21 mouse cellular contexts compared by ENCODE assay signal in genomic region chr2:80506051-80506802, GRCm38 (mm10). TPM values are rescaled to one million over a fixed set of nuclear protein-coding genes. Genes with fewer than 3 reads are reported as not detected.
DNase-seq lines count a peak whose midpoint lies in the region; ATAC-seq and TF ChIP-seq lines count a peak whose summit lies in the region.
"Had no signal": no experiment of that assay in that cellular context is flagged by ENCODE, and none has a peak within 500 bp of the region (broad histone marks: within the 10 kb centered on the region; RNA-seq: fewer than 3 reads in every experiment).

No protein-coding gene starts in this region.

- no peak for TF ChIP-seq CTCF in heart, adult 2 months (IDR thresholded peaks at IDR 0.05)

- no peak for DNase-seq in heart, adult 2 months
- no peak for DNase-seq in heart, postnatal 14 days
- peak; percentile 57 for DNase-seq in brain, adult 2 months (ENCODE audit: low read depth, low spot score)
- DNase-seq in fibroblast of lung, adult 2 months (ENCODE audit: low read depth), result peak; percentile 9
- DNase-seq: adrenal gland, adult 8-10 months; adrenal gland, postnatal 36 days; cerebellum, adult 11 months; cerebellum, adult 8-10 months; cerebellum, postnatal 14 days; forebrain, postnatal 0 days; gastrocnemius, postnatal 36 days; heart, adult 11 months; kidney, adult 8-10 months had no signal

- TF ChIP-seq POLR2A in heart, adult 2 months (IDR thresholded peaks at IDR 0.05; ENCODE audit: insufficient read depth, low read depth, low read length), result no peak

- intact Hi-C loops in heart, adult 2 months (cut with DNase I), result loop anchor here (5.0 kb wide), 1 partner anchor 159 kb away; no protein-coding TSS in a partner anchor
- intact Hi-C loops in heart, postnatal 14 days (cut with DNase I), result no loop called here

- no peak overlapping the region for H3K4me2 ChIP-seq in heart, embryonic 12.5 days
- H3K4me2 ChIP-seq in heart, embryonic 16.5 days (ENCODE audit: low read depth, low read length), result no peak overlapping the region
- H3K4me2 ChIP-seq: embryonic facial prominence, embryonic 12.5 days; forebrain, embryonic 12.5 days; hindbrain, embryonic 15.5 days had no signal

- H3K27ac ChIP-seq in heart, embryonic 12.5 days (ENCODE audit: poor library complexity, severe bottlenecking), result peak overlapping the region; percentile 83
- no peak overlapping the region for H3K27ac ChIP-seq in heart, adult 2 months
- H3K27ac ChIP-seq in heart, embryonic 16.5 days (ENCODE audit: low read length), result peak overlapping the region; percentile 66
- H3K27ac ChIP-seq: embryonic facial prominence, embryonic 12.5 days; forebrain, embryonic 12.5 days; hindbrain, embryonic 15.5 days had no signal

- peaks cover 19% of the 10 kb centered on the region for H3K4me1 ChIP-seq in heart, embryonic 12.5 days (replicated peaks)
- no peaks in the 10 kb centered on the region for H3K4me1 ChIP-seq in heart, adult 2 months (ENCODE audit: control insufficient read depth, insufficient read depth, low read length)
- H3K4me1 ChIP-seq in heart, embryonic 16.5 days (ENCODE audit: control insufficient read depth, insufficient read depth, low read length), result peaks cover 6% of the 10 kb centered on the region
- H3K4me1 ChIP-seq: embryonic facial prominence, embryonic 12.5 days; forebrain, embryonic 12.5 days; hindbrain, embryonic 15.5 days had no signal

- 50% methylated on average over 7 of the region's 7 CpGs for WGBS in heart, embryonic 12.5 days
- 47% methylated on average over 7 of the region's 7 CpGs for WGBS in heart, adult 2 months
- WGBS in heart, embryonic 16.5 days, result 52% methylated on average over 7 of the region's 7 CpGs

- H3K9ac ChIP-seq in heart, embryonic 12.5 days, result no peak overlapping the region
- H3K9ac ChIP-seq in heart, adult 2 months (ENCODE audit: low read depth, low read length), result no peak overlapping the region
- no peak overlapping the region for H3K9ac ChIP-seq in heart, embryonic 16.5 days (ENCODE audit: low read length)
- H3K9ac ChIP-seq: embryonic facial prominence, embryonic 12.5 days; forebrain, embryonic 12.5 days; forebrain, postnatal 0 days; hindbrain, embryonic 15.5 days had no signal

- H3K79me2 ChIP-seq in heart, adult 2 months (replicated peaks; ENCODE audit: control insufficient read depth, insufficient read depth, low read length), result no peaks in the 10 kb centered on the region

- H3K27me3 ChIP-seq in heart, embryonic 12.5 days (replicated peaks), result no peaks in the 10 kb centered on the region
- no peaks in the 10 kb centered on the region for H3K27me3 ChIP-seq in heart, adult 2 months (ENCODE audit: control insufficient read depth, insufficient read depth, low read length)
- H3K27me3 ChIP-seq in heart, embryonic 16.5 days (ENCODE audit: control insufficient read depth, insufficient read depth, low read length), result no peaks in the 10 kb centered on the region
- H3K27me3 ChIP-seq: embryonic facial prominence, embryonic 12.5 days; forebrain, embryonic 12.5 days; hindbrain, embryonic 15.5 days had no signal

- no peak for ATAC-seq in heart, embryonic 12.5 days (ENCODE audit: insufficient number of reproducible peaks, low FRiP score)
- peak; percentile 69; the same call in 1 of the 2 replicates for ATAC-seq in heart, embryonic 16.5 days (replicated peaks; ENCODE audit: extremely low read depth, insufficient read depth, low FRiP score)
- ATAC-seq in megakaryocyte-erythroid progenitor cell, adult 5-6 weeks (replicated peaks; ENCODE audit: low FRiP score, low TSS enrichment, poor library complexity, severe bottlenecking), result no peak
- ATAC-seq: forebrain, postnatal 0 days; intestine, embryonic 16.5 days had no signal

- peaks cover 64% of the 10 kb centered on the region for H3K36me3 ChIP-seq in heart, embryonic 12.5 days
- peaks cover 7% of the 10 kb centered on the region for H3K36me3 ChIP-seq in heart, adult 2 months (ENCODE audit: control insufficient read depth, insufficient read depth, low read length)
- peaks cover 30% of the 10 kb centered on the region for H3K36me3 ChIP-seq in heart, embryonic 16.5 days (ENCODE audit: control insufficient read depth, insufficient read depth)

- no peak for TF ChIP-seq EP300 in heart, adult 2 months (IDR thresholded peaks at IDR 0.05; ENCODE audit: insufficient read depth, low read depth, low read length)

- H3K9me3 ChIP-seq in heart, embryonic 12.5 days (replicated peaks), result no peaks in the 10 kb centered on the region
- no peaks in the 10 kb centered on the region for H3K9me3 ChIP-seq in heart, embryonic 16.5 days (replicated peaks; ENCODE audit: control insufficient read depth, low read length)
- H3K9me3 ChIP-seq: embryonic facial prominence, embryonic 12.5 days; forebrain, embryonic 12.5 days; hindbrain, embryonic 15.5 days had no signal

- no peak overlapping the region for H3K4me3 ChIP-seq in heart, embryonic 12.5 days
- no peak overlapping the region for H3K4me3 ChIP-seq in heart, adult 2 months
- H3K4me3 ChIP-seq in heart, embryonic 16.5 days (ENCODE audit: low read length), result no peak overlapping the region
- H3K4me3 ChIP-seq: embryonic facial prominence, embryonic 12.5 days; forebrain, embryonic 12.5 days; hindbrain, embryonic 15.5 days had no signal

RNA-seq across cellular contexts. Expression of gene Frzb, which starts 58.8 kb away (rescaled TPM):
- 8.7 and 9.4 TPM in 2 replicates for polyA plus RNA-seq in heart, embryonic 12.5 days (2016; fragmentation: Nextera tagmentation; extraction: Ambion mirVana)
- total RNA-seq in heart, adult 2 months (2021), result 1 to 10 TPM; 5.7 to 6.0 TPM
- polyA plus RNA-seq in heart, adult 2 months (2012; rRNA removed), result 2.8 and 4.6 TPM in 2 replicates
- 6.5 and 7.9 TPM in 2 replicates for polyA plus RNA-seq in heart, embryonic 16.5 days (2015; fragmentation: Nextera tagmentation; extraction: Ambion mirVana)
- 1 to 10 TPM; 5.4 to 6.0 TPM for total RNA-seq in heart, postnatal 14 days (2021)
- not detected in 2 replicates for total RNA-seq in megakaryocyte-erythroid progenitor cell, adult 5-6 weeks (2014; fragmentation: Nextera tagmentation)
- total RNA-seq in megakaryocyte-erythroid progenitor cell, adult 5-6 weeks (2017), result not detected in 2 replicates
- total RNA-seq: common myeloid progenitor, adult 5-6 weeks had no signal

Comparison
In these comparisons a context has a peak if more than half of its experiments do, and no peak if none do; other contexts are left out.
1. DNase-seq: peak in brain, adult 2 months (single experiment) and fibroblast of lung, adult 2 months (single experiment); none in heart, adult 2 months (0 of 2) and heart, postnatal 14 days (0 of 2).
2. RNA of gene Frzb, which starts 58.8 kb away (total RNA-seq): 5.4 to 6.0 TPM in heart, postnatal 14 days and 5.7 to 6.0 TPM in heart, adult 2 months; not detected in megakaryocyte-erythroid progenitor cell, adult 5-6 weeks; every median in the first group is over 4 times any median in the second.